Mouse (Mus musculus): ENCODE results near the gene Stox2.

The Stox2 gene

GRCm38 (mm10) chr8:47191444-47192365 is 254.5 kb downstream of the Stox2 start:
- no peak for DNase-seq (ENCODE audit: low read depth in 2 of 2, low spot score in 2 of 2)

- no peak for DNase-seq (ENCODE audit: low read depth in 2 of 2, low spot score in 2 of 2)
Measured at GRCm38 (mm10) chr8:47185396-47185795, 260.8 kb downstream of the Stox2 start.

DNA sequence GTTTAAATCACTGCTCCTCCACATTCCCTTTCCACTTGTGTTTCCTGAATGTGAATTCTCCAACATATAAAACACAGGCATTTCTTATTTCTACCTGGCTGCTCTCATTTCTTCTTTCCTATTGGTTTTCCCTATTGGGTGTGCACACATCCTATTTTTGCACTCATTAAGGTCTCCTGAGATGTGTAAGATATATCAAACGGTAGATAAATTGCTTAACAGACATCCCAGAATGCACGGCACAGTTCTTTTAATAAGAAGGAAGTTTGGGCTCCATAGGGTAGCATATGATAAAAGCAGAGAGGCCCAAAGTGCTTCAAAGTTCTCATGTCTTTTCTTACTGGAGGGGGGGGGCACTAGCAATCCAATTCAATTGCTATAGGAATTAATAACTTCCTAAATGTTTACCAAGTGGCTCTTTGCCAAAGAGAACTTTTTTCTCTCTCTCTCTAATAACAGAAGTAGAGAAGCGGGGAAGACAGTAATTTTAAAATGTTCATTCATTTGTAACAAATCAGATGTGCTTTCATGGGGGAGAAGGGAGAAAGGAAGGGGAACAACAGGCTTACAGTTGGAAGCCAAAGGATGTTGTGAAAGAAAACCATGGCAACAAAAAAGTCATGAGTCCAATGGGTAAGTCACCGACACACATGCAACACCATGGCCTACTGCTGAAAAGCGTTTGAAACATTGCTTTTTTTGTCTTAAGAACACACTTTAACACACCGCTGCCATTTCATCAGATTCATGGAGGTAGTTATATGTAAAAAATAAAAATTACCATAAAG is 263.2 kb downstream of the Stox2 start:
- DNase-seq (ENCODE audit: low read depth in 2 of 2, low spot score in 2 of 2) = no peak

GRCm38 (mm10) chr8:47182292-47182691 is 263.9 kb downstream of the Stox2 start:
- DNase-seq (ENCODE audit: low read depth in 2 of 2, low spot score in 2 of 2) = no peak

DNA sequence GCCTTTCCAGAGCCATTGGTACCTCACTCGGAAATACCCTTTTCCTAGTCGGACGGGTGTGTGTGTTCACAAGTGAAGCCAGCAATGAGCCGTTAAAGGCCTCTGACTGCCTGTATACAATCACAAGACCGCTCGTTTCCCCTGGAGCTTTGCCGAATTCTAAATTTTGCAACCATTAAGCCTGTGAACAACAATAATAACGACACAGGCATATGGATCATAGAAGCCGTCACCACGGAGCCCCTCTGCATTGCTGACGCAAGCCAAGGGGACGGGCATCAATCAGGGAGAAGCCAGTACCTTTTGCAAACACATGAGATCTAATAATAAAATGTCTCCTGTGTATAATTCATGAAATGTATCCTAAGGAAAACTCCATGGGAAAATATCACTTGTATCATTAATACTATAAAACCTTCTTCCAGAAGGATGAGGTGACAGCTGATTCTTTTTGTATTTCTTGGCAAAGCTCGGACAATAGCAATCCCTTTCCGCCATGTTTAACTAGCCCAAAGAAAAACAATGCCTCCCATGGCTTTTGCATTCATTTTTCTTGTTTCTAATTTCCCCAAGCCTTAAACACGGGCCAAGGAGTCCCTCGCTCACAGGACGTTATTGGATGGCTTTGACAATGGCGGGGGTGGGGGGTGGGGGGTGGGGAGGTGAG is 265.0 kb downstream of the Stox2 start:
- DNase-seq (ENCODE audit: low read depth in 2 of 2, low spot score in 2 of 2) = no peak

GRCm38 (mm10) chr8:47180181-47180580 is 266.0 kb downstream of the Stox2 start:
- DNase-seq (ENCODE audit: low read depth in 2 of 2, low spot score in 2 of 2) = no peak

DNA sequence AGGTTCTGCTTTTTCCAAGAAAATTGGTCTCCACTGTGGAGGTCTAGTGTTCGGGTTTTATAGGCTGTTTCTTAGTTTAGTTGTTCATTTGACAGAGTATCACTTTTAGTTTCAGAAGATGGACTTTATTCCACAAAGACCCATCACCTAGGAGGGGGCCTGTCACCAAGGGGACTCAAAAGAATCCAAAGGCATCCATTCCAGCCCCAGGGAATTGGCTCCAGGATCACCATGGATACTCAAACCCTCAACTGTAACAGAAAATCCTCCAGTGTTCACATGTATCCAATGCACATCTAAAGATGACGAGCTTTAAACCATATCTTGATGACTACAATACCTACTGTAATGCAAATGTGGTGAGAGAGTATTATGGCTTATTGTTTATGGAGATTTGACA is 267.4 kb downstream of the Stox2 start:
- no peak for DNase-seq (ENCODE audit: low read depth in 2 of 2, low spot score in 2 of 2)

GRCm38 (mm10) chr8:47173823-47174222 is 272.3 kb downstream of the Stox2 start:
- DNase-seq (ENCODE audit: low read depth in 2 of 2, low spot score in 2 of 2) = no peak

DNA sequence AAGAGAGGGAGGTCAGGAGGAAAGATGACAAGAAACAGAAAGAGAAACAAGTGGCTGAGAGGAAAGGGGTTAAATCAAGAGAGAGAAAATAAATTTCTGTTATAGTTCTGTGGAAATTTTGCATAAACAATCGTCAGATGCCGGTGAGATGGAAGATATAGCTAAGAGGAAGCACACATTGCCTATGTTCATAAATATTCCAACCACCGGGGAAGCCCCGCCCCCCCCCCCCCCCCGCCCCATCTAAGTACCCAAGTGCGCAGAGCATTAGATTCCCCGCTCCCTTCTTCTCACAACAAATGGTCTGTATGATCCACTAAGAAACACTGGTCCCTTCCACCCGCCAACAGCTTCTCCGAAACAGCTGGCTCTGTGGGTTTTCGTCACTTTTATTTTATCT is 273.3 kb downstream of the Stox2 start:
- DNase-seq (ENCODE audit: low read depth in 2 of 2, low spot score in 2 of 2) = no peak

DNA sequence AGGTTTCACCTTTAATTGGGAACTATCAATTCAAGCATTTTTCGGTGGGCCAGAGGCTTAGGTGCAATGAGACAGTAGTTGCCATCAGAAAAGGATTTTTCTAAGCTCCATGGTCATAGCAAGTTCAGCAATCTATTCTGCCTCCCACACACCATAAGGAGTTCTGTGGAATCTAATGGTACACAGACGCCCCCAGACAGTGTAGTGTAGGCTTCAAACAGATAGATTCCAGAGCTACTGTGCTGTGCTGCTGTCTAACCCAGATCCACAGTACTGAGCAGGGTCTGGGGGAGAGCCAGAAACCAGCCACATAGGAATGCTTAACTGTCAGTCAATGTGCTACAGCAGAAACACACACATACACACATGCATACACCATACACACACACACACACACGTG is 285.5 kb downstream of the Stox2 start:
- no peak for DNase-seq (ENCODE audit: low read depth in 2 of 2, low spot score in 2 of 2)

GRCm38 (mm10) chr8:47154521-47154920 is 291.6 kb downstream of the Stox2 start:
- DNase-seq (ENCODE audit: low read depth in 2 of 2, low spot score in 2 of 2) = no peak

- no peak for DNase-seq (ENCODE audit: low read depth in 2 of 2, low spot score in 2 of 2)
Measured at GRCm38 (mm10) chr8:47145258-47145657, 300.9 kb downstream of the Stox2 start.

DNA sequence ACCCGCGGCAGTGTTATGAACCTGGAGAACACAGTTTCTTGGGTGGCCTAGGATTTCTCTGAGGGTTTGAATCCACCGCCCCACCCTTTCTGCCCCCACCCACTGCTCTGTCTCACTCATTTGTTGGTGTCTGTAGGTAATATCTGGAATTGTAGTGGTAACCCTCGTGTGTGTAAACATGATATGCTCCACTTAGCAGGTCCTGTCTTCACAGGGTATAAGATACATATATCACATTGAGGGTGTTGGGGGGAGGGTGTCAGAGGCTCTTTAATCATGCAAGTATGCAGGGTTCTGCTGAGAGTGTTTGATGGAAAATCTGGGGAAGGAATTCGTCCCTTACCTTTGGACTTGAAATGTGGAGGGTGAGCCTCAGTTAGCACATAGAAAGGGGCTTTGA is 310.1 kb downstream of the Stox2 start:
- no peak for DNase-seq (ENCODE audit: low read depth in 2 of 2, low spot score in 2 of 2)

DNA sequence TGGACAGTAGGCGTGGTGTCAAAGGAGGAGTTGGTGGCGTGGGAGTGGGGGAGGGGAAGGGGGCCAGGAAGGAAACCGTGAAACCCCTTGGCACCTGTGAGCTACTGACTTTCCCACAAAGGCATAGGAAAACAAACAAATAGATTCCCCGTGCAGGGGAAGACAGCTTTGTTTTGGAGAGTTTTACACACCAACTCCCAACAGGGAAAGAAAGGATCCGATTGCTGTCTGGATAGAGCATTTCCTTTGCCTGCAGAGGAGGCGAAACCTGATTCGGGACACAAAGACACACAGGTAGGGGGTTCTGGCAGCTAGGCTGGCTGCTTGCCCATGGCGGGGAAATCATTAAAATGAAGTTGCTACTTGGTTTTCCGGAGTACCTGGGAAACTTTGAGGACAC is 310.6 kb downstream of the Stox2 start:
- no peak for DNase-seq (ENCODE audit: low read depth in 2 of 2, low spot score in 2 of 2)

GRCm38 (mm10) chr8:47134736-47135135 is 311.4 kb downstream of the Stox2 start:
- DNase-seq (ENCODE audit: low read depth in 2 of 2, low spot score in 2 of 2) = no peak

- no peak for DNase-seq (ENCODE audit: low read depth in 2 of 2, low spot score in 2 of 2)
Measured at GRCm38 (mm10) chr8:47133381-47133780, 312.8 kb downstream of the Stox2 start.
